Mouse (Mus musculus) stomach, embryonic 14.5 days (tissue): ENCODE measurements around the gene Cox10. TPM values are rescaled to one million over a fixed set of nuclear protein-coding genes. Genes with fewer than 3 reads are reported as not detected.

Experiments used
- ATAC-seq: fragments of 200-750 bp; cut with Nextera tagmentation; 2 replicates; pipeline ENCODE4 v1.8.0; 2017; ENCODE audit warnings: low read depth, moderate TSS enrichment; ENCODE audit not compliant: insufficient number of reproducible peaks, insufficient read depth, low FRiP score
- H3K27ac ChIP-seq: fragments of 300-500 bp; sonication (generic); 2 replicates; pipeline ENCODE4 v1.5.1; 2014; ENCODE audit warnings: mild to moderate bottlenecking, low read length, moderate library complexity, mixed read lengths
- H3K27me3 ChIP-seq: fragments of 300-500 bp; sonication (generic); 2 replicates; pipeline ENCODE4 v1.6.1; 2014; ENCODE audit warnings: low read length, control low read depth, mixed read lengths; ENCODE audit not compliant: control insufficient read depth, insufficient read depth
- H3K36me3 ChIP-seq: fragments of 300-500 bp; sonication (generic); 2 replicates; pipeline ENCODE4 v1.6.1; 2014; ENCODE audit warnings: mild to moderate bottlenecking, control low read depth, low read length, moderate library complexity, mixed read lengths; ENCODE audit not compliant: control insufficient read depth, insufficient read depth
- H3K4me1 ChIP-seq: fragments of 300-500 bp; sonication (generic); 2 replicates; pipeline ENCODE4 v1.6.1; 2014; ENCODE audit warnings: low read length, control low read depth, mixed read lengths; ENCODE audit not compliant: control insufficient read depth, insufficient read depth
- H3K4me2 ChIP-seq: fragments of 300-500 bp; sonication (generic); replicated peaks from 2 replicates; pipeline ENCODE4 v1.6.1; 2014; ENCODE audit warnings: low read depth, low read length, control low read depth
- H3K4me3 ChIP-seq: fragments of 300-500 bp; sonication (generic); 2 replicates; pipeline ENCODE4 v1.5.1; 2014; ENCODE audit warnings: low read depth, low read length, control low read depth
- H3K9ac ChIP-seq: fragments of 300-500 bp; sonication (generic); replicated peaks from 2 replicates; pipeline ENCODE4 v1.6.1; 2014; ENCODE audit warnings: low read depth, mild to moderate bottlenecking, control low read depth, low read length, moderate library complexity, mixed read lengths
- H3K9me3 ChIP-seq: fragments of 300-500 bp; sonication (generic); 2 replicates; pipeline ENCODE4 v1.6.1; 2016; ENCODE audit warnings: low read depth, low read length, control low read depth; ENCODE audit not compliant: control insufficient read depth
- WGBS: fragments of 180-500 bp; shearing (Covaris S2); extraction: QIAGEN DNeasy Blood & Tissue Kit; methylation state at CpG from one replicate; pipeline ENCODE4 v1.1.7; 2014; 5-methylcytosine and 5-hydroxymethylcytosine counted together
- polyA plus RNA-seq: library from polyadenylated mRNA; unstranded; fragments of >200 nt; fragmentation: Nextera tagmentation; extraction: Ambion mirVana; gene quantifications from 2 replicates; pipeline ENCODE4 v1.2.1, GENCODE M21; 2014

Cox10 gene
- polyA plus RNA-seq, 1 experiment from 2014 or later: 25.1 TPM

DNA sequence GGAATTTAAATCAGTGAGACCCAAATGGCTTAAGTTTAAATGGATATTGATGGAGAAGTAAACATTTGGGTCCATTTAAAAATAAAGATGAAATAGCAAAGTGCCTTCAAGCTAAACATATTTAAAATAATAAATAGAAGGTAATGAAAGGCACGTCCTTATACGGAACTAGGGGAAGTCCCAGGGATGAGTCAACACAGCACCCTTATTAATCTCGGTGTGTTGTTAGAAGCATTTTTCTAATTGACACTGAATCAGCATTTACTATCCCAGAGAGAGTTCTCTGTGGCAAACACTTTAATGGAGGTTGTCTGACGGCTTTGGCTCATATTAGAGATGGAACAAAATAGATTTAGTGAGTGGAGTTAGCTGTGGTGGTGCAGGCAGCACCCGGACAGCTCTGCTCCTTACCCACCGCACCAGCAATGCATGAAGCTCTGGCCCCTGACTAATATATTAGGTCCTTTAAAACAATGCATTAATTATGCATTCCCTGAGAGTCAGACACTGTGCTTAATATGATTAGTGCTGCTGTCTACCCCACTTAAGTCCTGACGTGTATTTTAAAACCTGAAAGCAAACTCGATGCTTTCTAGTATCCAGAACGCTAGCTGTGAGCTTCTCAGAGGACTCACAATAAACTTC lies 56.7 kb downstream of the Cox10 start:
- ATAC-seq: no peak
- 22% methylated on average over 9 of the region's 9 CpGs for WGBS

DNA sequence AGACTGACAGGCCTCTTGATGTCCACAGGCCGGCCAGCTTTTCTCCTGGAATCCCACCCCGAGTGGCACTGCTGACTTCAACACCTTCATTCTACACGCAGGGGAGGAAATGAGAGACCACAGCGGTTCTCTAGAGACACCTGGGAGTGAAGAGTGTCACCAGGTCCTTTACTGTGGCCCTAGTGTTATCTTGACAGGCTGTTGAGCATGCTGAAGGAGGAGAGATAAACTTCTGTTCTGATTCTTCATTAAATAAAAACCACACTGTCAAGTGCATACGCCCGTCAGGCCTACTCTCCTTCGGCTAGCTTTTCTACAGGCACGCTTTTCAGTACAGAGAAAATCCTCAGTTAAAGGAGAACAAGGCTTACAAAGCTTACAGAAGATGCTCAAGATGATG lies 60.0 kb downstream of the Cox10 start:
- H3K36me3 ChIP-seq: no peaks in the 10 kb centered on the region

More for the DNA sequence above, 56.7 kb downstream of the Cox10 start:
- Histone ChIP-seq H3K36me3 (no peaks in the 10 kb centered on the region), H3K9ac (no peak overlapping the region), H3K4me2 (no peak overlapping the region; the same call in 1 of the 2 replicates), H3K9me3 (no peaks in the 10 kb centered on the region), H3K27me3 (no peaks in the 10 kb centered on the region), H3K27ac (no peak overlapping the region), H3K4me3 (no peak overlapping the region), H3K4me1 (peaks cover 16% of the 10 kb centered on the region)

DNA sequence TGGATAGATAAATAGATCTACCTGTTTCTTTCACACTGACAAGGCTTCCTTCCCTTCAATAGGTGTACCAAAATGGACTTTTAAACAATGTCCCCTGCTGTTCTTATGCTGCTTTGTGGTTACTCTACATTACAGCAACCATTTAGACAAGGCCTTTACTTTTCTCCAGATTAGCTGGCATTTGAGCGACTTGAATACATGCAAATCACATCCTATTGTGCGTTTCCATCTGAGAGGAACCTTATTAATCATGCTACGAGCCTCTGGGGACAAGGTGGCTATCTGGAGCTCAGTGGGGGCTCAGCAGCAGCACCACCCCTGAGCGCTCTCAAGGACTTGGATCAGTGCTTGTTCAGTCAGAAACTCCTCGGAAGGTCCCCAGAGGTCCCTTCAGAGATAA lies 61.1 kb downstream of the Cox10 start:
- Histone ChIP-seq H3K27me3 (no peaks in the 10 kb centered on the region), H3K9ac (no peak overlapping the region), H3K36me3 (no peaks in the 10 kb centered on the region), H3K4me1 (peaks cover 6% of the 10 kb centered on the region; the same call in 1 of the 2 replicates), H3K27ac (no peak overlapping the region), H3K4me3 (no peak overlapping the region), H3K4me2 (no peak overlapping the region), H3K9me3 (no peaks in the 10 kb centered on the region)
- no peak for ATAC-seq
- WGBS: 80% methylated on average over 5 of the region's 5 CpGs

More for the DNA sequence above, 60.0 kb downstream of the Cox10 start:
- no peak for ATAC-seq
- Histone ChIP-seq H3K9ac (no peak overlapping the region), H3K4me3 (no peak overlapping the region), H3K27me3 (no peaks in the 10 kb centered on the region), H3K27ac (no peak overlapping the region), H3K9me3 (no peaks in the 10 kb centered on the region), H3K4me1 (peaks cover 16% of the 10 kb centered on the region), H3K4me2 (no peak overlapping the region)
- WGBS: 85% methylated on average over 8 of the region's 8 CpGs

DNA sequence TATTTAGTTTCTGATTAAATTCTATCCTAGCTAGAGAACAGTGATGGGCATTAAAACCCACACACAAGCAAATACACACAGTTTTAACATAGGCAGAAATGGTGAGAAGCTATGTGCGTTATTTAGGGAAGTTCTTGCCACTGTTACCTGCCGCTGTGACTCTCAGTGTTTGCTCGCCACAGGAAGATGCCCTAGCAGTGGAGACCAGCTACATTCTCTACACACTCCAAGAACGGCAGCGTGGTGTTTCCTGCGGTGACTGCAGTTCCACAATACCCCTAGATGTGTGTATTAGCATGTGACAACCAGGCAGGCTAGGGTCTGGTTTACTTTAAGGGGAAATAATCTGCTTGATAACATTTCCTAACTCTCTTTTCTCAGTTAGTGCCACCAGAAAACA lies 64.0 kb downstream of the Cox10 start:
- Histone ChIP-seq H3K4me1 (0 out of 2 replicates have a peak, but pooled peaks cover 5% of the 10 kb centered on the region), H3K27me3 (no peaks in the 10 kb centered on the region), H3K4me3 (no peak overlapping the region), H3K36me3 (no peaks in the 10 kb centered on the region), H3K4me2 (no peak overlapping the region), H3K9ac (no peak overlapping the region), H3K9me3 (no peaks in the 10 kb centered on the region), H3K27ac (no peak overlapping the region)
- no peak for ATAC-seq
- 82% methylated on average over 6 of the region's 6 CpGs for WGBS

DNA sequence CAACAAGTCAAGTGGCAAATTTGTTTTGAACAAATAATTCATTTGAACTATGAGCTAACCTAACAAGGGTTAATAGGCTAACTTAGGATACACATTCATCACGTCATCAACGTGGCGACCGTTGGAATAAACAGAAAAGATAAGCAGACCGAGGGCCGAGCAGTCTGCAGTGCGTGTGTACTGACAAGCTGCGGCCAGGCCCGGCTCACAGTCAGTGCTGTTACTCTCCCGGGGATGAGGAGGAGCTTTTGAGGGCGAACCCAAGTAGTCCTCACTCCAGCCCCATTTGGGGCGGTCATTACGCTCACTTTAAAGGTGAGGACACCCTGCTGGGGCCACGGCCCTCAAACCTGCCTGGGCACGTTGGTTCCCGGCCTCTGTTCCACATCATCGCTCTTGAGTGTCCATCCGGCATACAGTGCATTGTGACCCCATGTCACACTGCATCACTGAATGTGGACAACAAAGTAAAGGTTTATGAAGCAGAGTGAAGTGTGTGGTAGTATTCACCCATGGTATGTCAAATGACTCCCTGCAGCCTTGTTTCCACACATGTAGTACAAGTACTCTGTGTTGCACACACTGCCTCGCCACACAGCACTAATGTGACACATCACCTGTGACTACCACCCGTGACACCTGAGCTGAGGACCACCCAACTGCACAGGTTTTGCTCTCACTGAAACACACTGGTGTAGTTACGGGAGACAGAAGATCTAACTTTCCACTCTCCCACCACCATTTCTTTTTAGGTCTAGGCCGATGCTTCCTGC lies 68.4 kb downstream of the Cox10 start:
- no peak overlapping the region for H3K4me2 ChIP-seq
- H3K36me3 ChIP-seq: no peaks in the 10 kb centered on the region
- no peaks in the 10 kb centered on the region for H3K27me3 ChIP-seq
- 0 out of 2 replicates have a peak, but pooled peaks cover 5% of the 10 kb centered on the region for H3K4me1 ChIP-seq
- ATAC-seq: no peak
- no peak overlapping the region for H3K9ac ChIP-seq
- no peak overlapping the region for H3K27ac ChIP-seq
- H3K4me3 ChIP-seq: no peak overlapping the region
- 46% methylated on average over 22 of the region's 22 CpGs for whole genome bisulfite sequencing
- H3K9me3 ChIP-seq: no peaks in the 10 kb centered on the region

DNA sequence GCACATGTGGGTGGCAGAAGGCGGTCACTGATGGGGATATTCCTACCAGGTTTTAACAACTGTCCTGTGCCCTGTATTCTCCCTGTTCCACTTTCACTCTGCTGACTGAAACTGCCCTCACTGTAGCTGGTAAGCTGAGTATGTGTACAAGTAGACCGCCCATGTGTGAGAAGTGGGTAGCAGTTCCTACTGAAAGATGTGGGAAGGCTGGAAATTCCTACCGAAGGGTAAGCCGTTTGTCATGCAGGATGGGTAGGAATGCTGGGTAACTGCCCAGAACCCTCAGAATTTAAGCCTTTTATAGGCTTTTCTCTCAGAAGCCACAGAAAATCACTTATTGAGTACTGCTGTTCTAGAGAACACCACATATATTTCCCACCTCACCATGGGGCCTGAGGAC lies 75.1 kb downstream of the Cox10 start:
- Histone ChIP-seq H3K4me2 (no peak overlapping the region), H3K4me1 (peaks cover 22% of the 10 kb centered on the region), H3K36me3 (no peaks in the 10 kb centered on the region), H3K4me3 (no peak overlapping the region), H3K27me3 (no peaks in the 10 kb centered on the region), H3K9ac (no peak overlapping the region), H3K27ac (no peak overlapping the region), H3K9me3 (no peaks in the 10 kb centered on the region)
- whole genome bisulfite sequencing: 81% methylated on average over 4 of the region's 4 CpGs
- ATAC-seq: no peak

DNA sequence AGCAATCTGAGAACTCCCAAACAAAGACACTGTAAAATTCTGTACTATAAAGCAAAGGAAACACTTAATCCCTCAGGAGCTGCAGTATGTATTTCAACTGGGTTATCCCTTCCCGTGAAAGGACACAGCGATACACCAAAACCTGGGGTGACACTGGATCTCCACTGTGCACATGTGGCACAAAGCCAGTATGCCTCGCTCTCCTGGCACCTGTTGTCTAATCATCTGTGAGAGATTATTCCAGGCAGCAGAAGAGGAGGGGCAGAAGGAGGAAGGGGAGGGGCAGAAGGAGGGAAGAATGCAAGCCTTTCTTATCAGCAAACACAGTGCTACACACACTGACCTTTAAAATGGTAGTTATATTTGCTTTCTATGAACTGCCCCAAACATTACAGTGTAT lies 75.8 kb downstream of the Cox10 start:
- no peaks in the 10 kb centered on the region for H3K36me3 ChIP-seq
- no peaks in the 10 kb centered on the region for H3K9me3 ChIP-seq
- no peak overlapping the region for H3K9ac ChIP-seq
- no peaks in the 10 kb centered on the region for H3K27me3 ChIP-seq
- peaks cover 22% of the 10 kb centered on the region for H3K4me1 ChIP-seq
- 62% methylated on average over 3 of the region's 3 CpGs for WGBS
- ATAC-seq: peak; percentile 67
- H3K27ac ChIP-seq: no peak overlapping the region
- H3K4me3 ChIP-seq: no peak overlapping the region
- no peak overlapping the region for H3K4me2 ChIP-seq

DNA sequence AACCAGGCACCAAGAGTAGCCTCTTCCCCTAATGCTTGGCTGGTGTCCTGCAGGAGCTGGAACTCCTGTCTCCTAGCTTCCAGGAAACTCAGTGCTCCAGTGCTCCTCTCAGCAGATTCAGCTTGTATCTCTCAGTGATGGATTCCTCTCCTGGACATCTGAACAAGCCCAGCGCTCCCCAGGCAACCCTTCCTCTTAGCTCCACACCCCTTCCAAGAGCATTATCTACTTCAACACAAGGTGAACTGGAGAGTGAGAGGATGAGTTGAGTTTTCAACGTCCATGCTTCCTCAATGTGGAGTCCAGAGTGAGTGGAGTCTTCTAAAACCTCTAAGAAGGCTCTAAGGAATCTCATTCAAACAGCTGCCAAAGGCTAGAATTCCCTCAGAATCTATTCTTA lies 76.6 kb downstream of the Cox10 start:
- no peak for ATAC-seq
- peaks cover 22% of the 10 kb centered on the region for H3K4me1 ChIP-seq
- WGBS: 71% methylated on average over 2 of the region's 2 CpGs

More for the DNA sequence above, 76.6 kb downstream of the Cox10 start:
- H3K4me3 ChIP-seq: no peak overlapping the region
- H3K27me3 ChIP-seq: no peaks in the 10 kb centered on the region
- H3K9me3 ChIP-seq: no peaks in the 10 kb centered on the region
- no peak overlapping the region for H3K9ac ChIP-seq
- no peaks in the 10 kb centered on the region for H3K36me3 ChIP-seq
- H3K4me2 ChIP-seq: no peak overlapping the region
- H3K27ac ChIP-seq: no peak overlapping the region
